Mouse (Mus musculus) stomach, postnatal 0 days (tissue): ENCODE measurements around the gene Luc7l3. TPM values are rescaled to one million over a fixed set of nuclear protein-coding genes. Genes with fewer than 3 reads are reported as not detected.
"Not testable (repeated sequence)": the region's sequence is repeated elsewhere in the genome, so short reads cannot be mapped to it uniquely, and the experiment has no call there.

Experiments used
- ATAC-seq: fragments of 200-750 bp; cut with Nextera tagmentation; 2 replicates; pipeline ENCODE4 v1.8.0; 2017; ENCODE audit not compliant: low FRiP score, low TSS enrichment
- DNase-seq: peaks from one replicate; pipeline ENCODE4 v3.0.0-alpha.2; 2016; ENCODE audit warnings: low spot score
- H3K27ac ChIP-seq: fragments of 300-500 bp; sonication (generic); replicated peaks from 2 replicates; pipeline ENCODE4 v1.5.1; 2014; ENCODE audit warnings: mild to moderate bottlenecking, control low read depth
- H3K27me3 ChIP-seq: fragments of 300-500 bp; sonication (generic); 2 replicates; pipeline ENCODE4 v1.6.1; 2014; ENCODE audit warnings: low read length; ENCODE audit not compliant: control insufficient read depth, insufficient read depth
- H3K36me3 ChIP-seq: fragments of 300-500 bp; sonication (generic); 2 replicates; pipeline ENCODE4 v1.6.1; 2014; ENCODE audit warnings: low read length, mixed read lengths; ENCODE audit not compliant: control insufficient read depth, insufficient read depth
- H3K4me1 ChIP-seq: fragments of 300-500 bp; sonication (generic); replicated peaks from 2 replicates; pipeline ENCODE4 v1.6.1; 2014; ENCODE audit warnings: antibody characterized with exemption; ENCODE audit not compliant: control insufficient read depth, insufficient read depth
- H3K4me2 ChIP-seq: fragments of 300-500 bp; sonication (generic); replicated peaks from 2 replicates; pipeline ENCODE4 v1.6.1; 2014; ENCODE audit warnings: low read depth, mild to moderate bottlenecking, control low read depth, moderate library complexity
- H3K4me3 ChIP-seq: fragments of 300-500 bp; sonication (generic); 2 replicates; pipeline ENCODE4 v1.5.1; 2014; ENCODE audit warnings: low read depth, low read length, control low read depth
- H3K9ac ChIP-seq: fragments of 300-500 bp; sonication (generic); 2 replicates; pipeline ENCODE4 v1.6.1; 2014; ENCODE audit warnings: mild to moderate bottlenecking, low read length, control low read depth, mixed read lengths
- H3K9me3 ChIP-seq: fragments of 300-500 bp; sonication (generic); 2 replicates; pipeline ENCODE4 v1.6.1; 2016; ENCODE audit warnings: low read length; ENCODE audit not compliant: control insufficient read depth
- CTCF ChIP-seq: IDR thresholded peaks from 2 replicates; pipeline ENCODE4 v1.5.1; 2016; ENCODE audit warnings: antibody characterized with exemption, low read depth, mild to moderate bottlenecking, moderate library complexity
- EP300 ChIP-seq: optimal IDR thresholded peaks from 2 replicates; pipeline ENCODE3; 2016; ENCODE audit warnings: antibody characterized with exemption
- WGBS: fragments of 180-500 bp; shearing (Covaris S2); extraction: QIAGEN DNeasy Blood & Tissue Kit; methylation state at CpG from one replicate; pipeline ENCODE4 v1.1.7; 2014; 5-methylcytosine and 5-hydroxymethylcytosine counted together
- polyA plus RNA-seq: library from polyadenylated mRNA; unstranded; fragments of >200 nt; fragmentation: Nextera tagmentation; extraction: Ambion mirVana; gene quantifications from 2 replicates; pipeline ENCODE4 v1.2.1, GENCODE M21; 2015

Luc7l3 gene
- polyA plus RNA-seq, 1 experiment from 2014 or later = 50.0 TPM

DNA sequence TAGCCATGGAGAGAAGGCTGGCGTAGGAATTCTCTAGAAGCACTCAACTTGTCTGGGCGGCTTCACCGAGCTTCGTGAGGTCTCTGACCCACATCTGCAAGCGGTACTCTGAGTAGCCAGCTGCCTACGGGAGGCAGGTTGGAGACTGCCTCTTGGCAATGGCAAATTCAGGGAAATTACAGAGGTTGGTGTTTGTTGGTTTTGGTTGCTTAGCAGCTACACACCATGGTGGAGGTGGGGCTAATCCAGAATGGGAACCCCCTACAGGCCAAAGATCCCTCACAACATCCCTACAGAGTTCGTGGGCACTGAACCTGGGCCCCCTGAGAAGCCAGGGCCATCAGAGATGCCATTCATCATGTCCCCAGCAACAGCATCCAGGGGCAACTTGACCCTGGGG lies 46.6 kb downstream of the Luc7l3 start:
- WGBS = 75% methylated on average over 7 of the region's 7 CpGs
- no peaks in the 10 kb centered on the region for H3K4me1 ChIP-seq
- no peak for ATAC-seq

DNA sequence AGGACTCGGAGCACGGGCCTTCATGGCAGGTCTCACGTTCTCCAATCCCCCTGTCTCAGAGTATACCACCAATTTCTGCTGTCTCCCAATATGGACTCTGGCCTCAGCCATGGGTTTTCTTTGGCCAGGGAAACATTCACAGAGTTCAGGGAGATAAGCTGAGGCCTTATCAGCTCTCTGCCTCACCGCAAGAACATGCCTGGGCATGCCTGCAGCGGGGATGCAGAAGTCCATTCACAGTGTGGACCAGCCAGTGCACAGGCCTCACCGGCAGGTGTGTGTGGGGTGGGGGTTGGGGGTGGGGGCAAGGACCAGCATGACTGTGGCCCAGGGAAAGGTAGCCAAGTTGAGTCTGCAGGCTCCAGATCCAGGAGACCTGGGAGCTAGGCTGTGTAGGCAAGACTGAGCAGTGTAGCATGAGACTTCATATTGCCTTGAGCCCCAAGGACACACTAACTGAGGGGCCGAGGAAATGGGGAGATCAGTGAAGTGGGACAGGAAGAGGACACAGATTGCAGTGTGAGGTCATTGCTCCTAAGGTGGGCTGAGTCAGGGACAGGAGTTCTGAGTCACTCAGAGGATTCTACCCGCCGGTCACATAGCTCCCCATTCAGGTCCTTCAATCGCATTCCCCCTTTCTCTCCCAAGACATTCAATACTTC lies 47.5 kb downstream of the Luc7l3 start:
- ATAC-seq = peak; percentile 79
- H3K4me2 ChIP-seq = no peak overlapping the region
- no peaks in the 10 kb centered on the region for H3K9me3 ChIP-seq
- no peak overlapping the region for H3K9ac ChIP-seq
- no peaks in the 10 kb centered on the region for H3K4me1 ChIP-seq
- DNase-seq = peak; percentile 87
- TF ChIP-seq CTCF (no peak), EP300 (no peak)
- H3K27ac ChIP-seq = peak overlapping the region; percentile 45; the same call in 1 of the 2 replicates
- no peaks in the 10 kb centered on the region for H3K36me3 ChIP-seq
- WGBS = 62% methylated on average over 10 of the region's 10 CpGs
- no peaks in the 10 kb centered on the region for H3K27me3 ChIP-seq
- no peak overlapping the region for H3K4me3 ChIP-seq

More for the DNA sequence above, 46.6 kb downstream of the Luc7l3 start:
- no peaks in the 10 kb centered on the region for H3K36me3 ChIP-seq
- H3K27ac ChIP-seq = no peak overlapping the region
- TF ChIP-seq EP300 (no peak), CTCF (no peak)
- H3K4me3 ChIP-seq = no peak overlapping the region
- H3K9me3 ChIP-seq = no peaks in the 10 kb centered on the region
- H3K9ac ChIP-seq = no peak overlapping the region
- no peaks in the 10 kb centered on the region for H3K27me3 ChIP-seq
- H3K4me2 ChIP-seq = no peak overlapping the region
- peak; percentile 41 for DNase-seq

DNA sequence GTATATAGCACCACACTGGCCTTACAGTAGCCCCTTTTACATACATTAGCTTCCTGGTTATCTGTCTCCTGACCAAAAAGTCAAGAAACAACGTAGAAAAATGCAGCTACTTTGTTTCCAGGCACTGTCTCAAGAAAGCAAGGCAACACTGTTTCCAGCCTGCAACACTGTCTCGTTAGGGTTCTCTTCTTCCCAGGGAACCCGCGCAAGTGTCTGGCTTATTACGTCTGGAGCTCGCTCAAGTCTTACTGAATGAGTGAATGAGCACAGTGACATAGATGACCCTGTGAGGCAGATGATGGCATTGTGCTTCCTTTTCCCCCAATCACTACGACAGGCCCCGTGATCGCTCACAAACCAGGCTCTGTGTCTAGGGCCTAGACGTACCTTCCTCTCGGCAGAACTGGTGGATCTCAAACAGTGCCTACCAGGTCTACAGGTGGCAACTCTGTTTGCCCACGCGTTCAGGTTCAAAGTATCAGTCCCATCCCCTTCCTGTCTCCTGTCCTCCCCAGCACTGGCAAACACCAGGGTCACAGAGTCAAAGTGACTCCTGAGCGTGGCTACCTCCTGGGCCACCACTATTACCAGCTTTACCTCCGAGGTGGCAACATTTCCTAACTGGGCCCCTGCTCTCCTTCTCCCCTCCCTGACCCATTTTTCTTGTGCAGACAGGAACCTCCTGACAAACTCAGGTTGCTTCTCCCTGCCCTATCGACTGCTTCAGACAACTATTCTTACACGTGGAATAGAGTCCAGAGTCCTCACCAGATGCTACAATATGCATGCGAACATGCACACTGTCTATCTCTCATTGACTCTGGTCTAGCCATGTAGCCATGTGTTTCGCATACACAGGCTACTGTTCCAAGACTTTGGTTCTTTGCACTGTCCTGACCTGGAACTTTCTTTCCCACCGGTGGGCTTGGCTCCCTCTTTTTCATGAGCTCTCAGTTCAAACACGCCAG lies 48.5 kb downstream of the Luc7l3 start:
- ATAC-seq (no peak), DNase-seq (no peak)
- TF ChIP-seq EP300 (no peak), CTCF (no peak)
- no peak overlapping the region for H3K4me3 ChIP-seq
- H3K4me1 ChIP-seq = no peaks in the 10 kb centered on the region
- no peak overlapping the region for H3K4me2 ChIP-seq
- no peaks in the 10 kb centered on the region for H3K36me3 ChIP-seq
- no peaks in the 10 kb centered on the region for H3K9me3 ChIP-seq
- WGBS = 81% methylated on average over 21 of the region's 21 CpGs
- no peaks in the 10 kb centered on the region for H3K27me3 ChIP-seq
- H3K27ac ChIP-seq = no peak overlapping the region
- H3K9ac ChIP-seq = no peak overlapping the region

DNA sequence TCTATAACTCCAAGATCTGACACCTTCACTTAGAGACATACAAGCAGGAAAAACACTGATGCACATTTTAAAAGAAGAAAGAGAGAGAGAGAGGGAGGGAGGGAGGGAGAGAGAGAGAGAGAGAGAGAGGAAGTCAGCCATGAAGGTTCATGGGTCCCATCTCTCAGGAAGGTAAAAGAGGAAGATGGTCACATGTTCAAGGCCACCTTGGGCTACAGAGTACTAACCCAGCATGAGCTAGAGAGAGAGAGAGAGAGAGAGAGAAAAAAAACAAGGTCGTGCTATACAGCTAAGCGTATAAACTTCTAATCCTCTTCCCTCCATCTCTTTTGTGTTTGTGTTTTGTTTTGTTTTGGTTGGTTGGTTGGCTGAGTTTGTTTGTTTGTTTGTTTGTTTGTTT lies 50.8 kb downstream of the Luc7l3 start:
- Histone ChIP-seq H3K27ac (no peak overlapping the region), H3K9ac (no peak overlapping the region), H3K4me2 (no peak overlapping the region), H3K36me3 (no peaks in the 10 kb centered on the region), H3K4me3 (no peak overlapping the region), H3K27me3 (no peaks in the 10 kb centered on the region), H3K4me1 (no peaks in the 10 kb centered on the region), H3K9me3 (no peaks in the 10 kb centered on the region)
- 93% methylated on average over 2 of the region's 2 CpGs for WGBS
- TF ChIP-seq CTCF = no peak
- ATAC-seq (no peak), DNase-seq (no peak)

DNA sequence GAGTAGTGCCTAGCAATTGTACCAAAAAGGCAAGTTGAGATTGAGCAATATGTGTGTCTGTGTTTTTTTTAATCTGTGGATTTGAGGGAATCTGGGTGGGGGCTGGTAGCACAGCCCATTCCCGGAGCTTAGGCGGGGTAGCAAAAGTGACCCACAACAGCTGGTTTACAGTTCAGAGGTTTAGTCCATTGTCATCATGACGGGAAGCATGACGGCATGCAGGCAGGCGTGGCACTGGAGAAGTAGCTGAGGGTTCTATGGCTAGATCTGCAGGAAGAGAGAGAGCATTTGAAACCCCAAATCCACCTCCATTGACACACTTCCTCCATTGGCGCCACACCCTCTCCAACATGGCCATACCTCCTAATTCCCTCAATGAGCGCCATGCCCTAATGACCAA lies 51.9 kb downstream of the Luc7l3 start:
- H3K4me2 ChIP-seq = no peak overlapping the region
- no peaks in the 10 kb centered on the region for H3K9me3 ChIP-seq
- TF ChIP-seq CTCF = no peak
- no peak for TF ChIP-seq EP300
- 65% methylated on average over 7 of the region's 7 CpGs for WGBS
- no peaks in the 10 kb centered on the region for H3K4me1 ChIP-seq
- H3K27ac ChIP-seq = no peak overlapping the region
- H3K9ac ChIP-seq = no peak overlapping the region
- no peaks in the 10 kb centered on the region for H3K27me3 ChIP-seq
- no peaks in the 10 kb centered on the region for H3K36me3 ChIP-seq
- ATAC-seq (no peak), DNase-seq (no peak)
- H3K4me3 ChIP-seq = no peak overlapping the region

DNA sequence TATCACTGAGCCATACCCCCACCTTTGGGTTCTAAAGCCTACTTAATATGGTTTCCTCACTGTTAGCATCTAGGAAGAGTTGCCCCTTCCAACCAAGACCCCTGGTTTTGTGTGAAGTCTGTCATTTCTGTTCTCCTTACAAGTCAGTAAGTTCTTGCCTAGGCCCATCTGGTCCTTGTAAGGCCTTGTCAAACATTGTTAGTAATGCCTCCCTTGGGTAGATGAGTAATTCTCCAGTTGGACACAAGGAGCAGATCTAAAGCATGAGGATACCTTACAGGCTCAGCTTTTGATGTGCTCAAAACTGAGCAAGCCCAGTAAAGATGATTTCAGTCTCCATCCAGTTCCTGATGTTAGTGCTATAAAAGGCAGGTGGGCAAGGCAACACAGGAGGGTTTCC lies 53.0 kb downstream of the Luc7l3 start:
- no peak overlapping the region for H3K9ac ChIP-seq
- no peaks in the 10 kb centered on the region for H3K36me3 ChIP-seq
- H3K27me3 ChIP-seq = no peaks in the 10 kb centered on the region
- no peak overlapping the region for H3K4me2 ChIP-seq
- no peak for ATAC-seq
- no peak for TF ChIP-seq CTCF
- no peak for TF ChIP-seq EP300
- H3K27ac ChIP-seq = no peak overlapping the region
- no peak for DNase-seq
- H3K9me3 ChIP-seq = no peaks in the 10 kb centered on the region
- no peak overlapping the region for H3K4me3 ChIP-seq
- H3K4me1 ChIP-seq = no peaks in the 10 kb centered on the region

DNA sequence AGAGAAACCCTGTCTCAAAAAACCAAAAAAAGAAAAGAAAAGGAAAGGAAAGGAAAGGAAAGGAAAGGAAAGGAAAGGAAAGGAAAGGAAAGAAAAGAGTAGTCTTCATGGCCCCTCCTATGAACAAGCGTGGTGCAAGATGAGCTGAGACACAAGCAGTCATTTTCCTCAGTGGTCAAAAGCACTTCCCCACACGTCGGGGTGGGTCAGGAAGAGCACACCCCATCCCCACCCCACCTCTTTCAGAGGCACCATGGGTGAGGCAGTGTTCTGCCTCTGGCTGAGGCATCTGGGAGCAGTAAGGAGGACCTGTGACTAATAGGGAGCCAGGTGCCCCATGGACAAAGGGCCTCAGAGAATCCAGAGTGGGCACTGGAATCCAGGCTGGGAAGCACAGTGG lies 55.6 kb downstream of the Luc7l3 start:
- not testable (repeated sequence) for H3K27ac ChIP-seq, H3K27me3 ChIP-seq, H3K4me3 ChIP-seq, H3K4me1 ChIP-seq, DNase-seq, H3K4me2 ChIP-seq, ATAC-seq, H3K36me3 ChIP-seq, H3K9me3 ChIP-seq, H3K9ac ChIP-seq
- 64% methylated on average over 3 of the region's 3 CpGs for WGBS
